Mouse (Mus musculus): ENCODE data around the gene Map3k9. TPM values are rescaled to one million over a fixed set of nuclear protein-coding genes. Genes with fewer than 3 reads are reported as not detected.

The Map3k9 gene
- polyA plus RNA-seq, 1 experiment from 2014 or later = 0.20 TPM

DNA sequence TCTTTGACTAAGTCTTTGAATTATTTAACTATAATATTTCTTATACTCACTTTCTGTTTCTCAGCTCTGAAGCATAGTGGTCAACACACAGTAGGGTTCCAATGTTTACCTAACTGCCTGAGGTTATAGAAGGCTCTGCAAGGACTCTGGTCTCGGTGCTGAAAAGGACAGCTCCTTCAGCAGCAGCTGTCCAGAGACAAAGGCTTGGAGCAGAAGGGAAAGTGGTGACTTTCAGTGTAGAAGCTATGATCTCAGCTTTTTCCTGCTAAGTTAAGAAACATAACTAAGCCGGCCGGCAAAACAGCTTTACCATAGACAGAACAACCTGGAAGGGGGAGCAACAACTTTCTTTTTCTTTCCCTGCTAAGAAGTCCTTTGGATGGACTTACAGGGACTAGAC lies 4.8 kb downstream of the Map3k9 start:
- ATAC-seq (replicated peaks; ENCODE audit: extremely low read depth, insufficient read depth, low FRiP score) = no peak
- Histone ChIP-seq H3K4me2 (ENCODE audit: low read depth, low read length) (no peak overlapping the region), H3K9ac (ENCODE audit: low read length) (no peak overlapping the region), H3K27ac (ENCODE audit: low read length) (no peak overlapping the region), H3K9me3 (replicated peaks; ENCODE audit: control insufficient read depth, low read length) (no peaks in the 10 kb centered on the region), H3K36me3 (ENCODE audit: control insufficient read depth, insufficient read depth) (no peaks in the 10 kb centered on the region), H3K4me3 (ENCODE audit: low read length) (no peak overlapping the region), H3K4me1 (ENCODE audit: control insufficient read depth, insufficient read depth, low read length) (peaks cover 5% of the 10 kb centered on the region), H3K27me3 (ENCODE audit: control insufficient read depth, insufficient read depth, low read length) (peaks cover 27% of the 10 kb centered on the region)
- 24% methylated on average over 3 of the region's 3 CpGs for WGBS

DNA sequence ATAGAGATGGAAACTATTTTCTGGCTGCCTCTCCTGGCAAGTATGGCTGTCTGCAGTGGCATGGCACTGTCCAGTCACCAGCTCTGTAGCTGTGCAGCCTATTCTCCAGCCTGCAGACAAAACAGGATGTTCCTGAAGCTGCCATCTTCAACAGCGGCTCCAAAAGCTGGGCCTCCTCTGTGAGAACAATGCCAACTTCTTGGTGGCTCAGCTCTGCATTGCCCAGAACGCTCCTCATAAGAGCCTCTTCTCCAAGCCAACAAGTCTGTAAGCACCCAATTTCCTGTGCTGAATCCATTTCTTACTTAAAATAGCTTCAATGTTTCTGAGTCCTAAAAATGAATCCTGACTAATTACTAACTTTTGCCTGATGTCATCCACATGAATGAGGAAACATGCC lies 5.3 kb downstream of the Map3k9 start:
- no peaks in the 10 kb centered on the region for H3K36me3 ChIP-seq (ENCODE audit: control insufficient read depth, insufficient read depth)
- no peak overlapping the region for H3K9ac ChIP-seq (ENCODE audit: low read length)
- 77% methylated on average over 2 of the region's 2 CpGs for WGBS
- ATAC-seq (replicated peaks; ENCODE audit: extremely low read depth, insufficient read depth, low FRiP score) = no peak
- H3K9me3 ChIP-seq (replicated peaks; ENCODE audit: control insufficient read depth, low read length) = no peaks in the 10 kb centered on the region
- peaks cover 5% of the 10 kb centered on the region for H3K4me1 ChIP-seq (ENCODE audit: control insufficient read depth, insufficient read depth, low read length)
- no peak overlapping the region for H3K27ac ChIP-seq (ENCODE audit: low read length)
- H3K27me3 ChIP-seq (ENCODE audit: control insufficient read depth, insufficient read depth, low read length) = peaks cover 25% of the 10 kb centered on the region
- H3K4me2 ChIP-seq (ENCODE audit: low read depth, low read length) = no peak overlapping the region
- no peak overlapping the region for H3K4me3 ChIP-seq (ENCODE audit: low read length)

DNA sequence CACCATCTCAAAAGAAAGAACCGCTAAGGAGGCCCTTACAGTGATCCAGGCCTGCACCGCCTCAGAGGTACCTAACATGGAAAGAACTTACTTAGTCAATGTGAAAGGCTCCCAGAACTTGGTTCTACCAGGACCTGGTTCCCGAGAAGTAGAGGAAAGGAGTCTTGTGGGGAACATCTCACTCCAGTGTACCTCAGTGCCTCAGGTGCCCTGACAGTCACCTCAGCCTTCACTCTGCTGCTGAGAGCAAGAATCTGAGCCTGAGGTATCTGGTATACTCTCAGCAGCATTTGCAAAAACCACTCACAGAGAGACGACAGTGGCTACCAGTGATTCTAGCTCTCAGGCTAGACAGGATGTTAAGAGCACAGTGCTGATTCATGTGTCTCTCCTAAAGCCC lies 6.8 kb downstream of the Map3k9 start:
- Histone ChIP-seq H3K4me1 (ENCODE audit: control insufficient read depth, insufficient read depth, low read length) (no peaks in the 10 kb centered on the region), H3K27me3 (ENCODE audit: control insufficient read depth, insufficient read depth, low read length) (peaks cover 12% of the 10 kb centered on the region), H3K9me3 (replicated peaks; ENCODE audit: control insufficient read depth, low read length) (no peaks in the 10 kb centered on the region), H3K4me2 (ENCODE audit: low read depth, low read length) (no peak overlapping the region), H3K27ac (ENCODE audit: low read length) (no peak overlapping the region), H3K9ac (ENCODE audit: low read length) (no peak overlapping the region), H3K36me3 (ENCODE audit: control insufficient read depth, insufficient read depth) (no peaks in the 10 kb centered on the region), H3K4me3 (ENCODE audit: low read length) (no peak overlapping the region)
- 74% methylated on average over 4 of the region's 4 CpGs for WGBS
- no peak for ATAC-seq (replicated peaks; ENCODE audit: extremely low read depth, insufficient read depth, low FRiP score)

GRCm38 (mm10) chr12:81769458-81769857 lies 11.5 kb downstream of the Map3k9 start:
- H3K27ac ChIP-seq (ENCODE audit: low read length) = no peak overlapping the region
- H3K4me3 ChIP-seq (ENCODE audit: low read length) = no peak overlapping the region
- no peak for ATAC-seq (replicated peaks; ENCODE audit: extremely low read depth, insufficient read depth, low FRiP score)
- no peaks in the 10 kb centered on the region for H3K27me3 ChIP-seq (ENCODE audit: control insufficient read depth, insufficient read depth, low read length)
- H3K4me2 ChIP-seq (ENCODE audit: low read depth, low read length) = no peak overlapping the region
- no peak overlapping the region for H3K9ac ChIP-seq (ENCODE audit: low read length)
- 79% methylated on average over 4 of the region's 4 CpGs for WGBS
- H3K4me1 ChIP-seq (ENCODE audit: control insufficient read depth, insufficient read depth, low read length) = no peaks in the 10 kb centered on the region
- H3K9me3 ChIP-seq (replicated peaks; ENCODE audit: control insufficient read depth, low read length) = no peaks in the 10 kb centered on the region
- no peaks in the 10 kb centered on the region for H3K36me3 ChIP-seq (ENCODE audit: control insufficient read depth, insufficient read depth)

GRCm38 (mm10) chr12:81765386-81765785 lies 15.6 kb downstream of the Map3k9 start:
- Histone ChIP-seq H3K27me3 (ENCODE audit: control insufficient read depth, insufficient read depth, low read length) (no peaks in the 10 kb centered on the region), H3K4me3 (ENCODE audit: low read length) (no peak overlapping the region), H3K4me2 (ENCODE audit: low read depth, low read length) (no peak overlapping the region), H3K27ac (ENCODE audit: low read length) (no peak overlapping the region), H3K9ac (ENCODE audit: low read length) (no peak overlapping the region), H3K36me3 (ENCODE audit: control insufficient read depth, insufficient read depth) (no peaks in the 10 kb centered on the region), H3K9me3 (replicated peaks; ENCODE audit: control insufficient read depth, low read length) (no peaks in the 10 kb centered on the region), H3K4me1 (ENCODE audit: control insufficient read depth, insufficient read depth, low read length) (no peaks in the 10 kb centered on the region)
- no peak for ATAC-seq (replicated peaks; ENCODE audit: extremely low read depth, insufficient read depth, low FRiP score)
- WGBS = 77% methylated on average over 6 of the region's 6 CpGs

DNA sequence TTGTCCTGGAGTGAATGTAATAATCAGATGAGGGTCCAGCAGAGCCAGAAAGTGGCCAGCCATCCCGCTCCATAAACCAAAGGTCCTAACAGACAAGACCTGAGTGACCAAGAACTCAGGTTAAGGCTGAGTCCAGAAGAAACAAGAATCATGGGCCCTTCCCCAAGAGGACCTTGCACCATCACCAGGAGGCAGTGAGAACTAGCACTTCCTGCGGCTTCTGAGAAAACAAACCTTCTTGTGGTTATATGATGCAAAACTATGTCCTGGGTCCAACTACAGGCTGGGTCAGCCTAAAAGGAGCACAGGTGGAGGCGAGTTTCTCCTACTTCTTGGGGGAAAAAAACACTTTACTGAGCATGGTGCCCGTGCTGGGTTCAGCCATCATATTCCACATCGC lies 16.6 kb downstream of the Map3k9 start:
- no peaks in the 10 kb centered on the region for H3K27me3 ChIP-seq (ENCODE audit: control insufficient read depth, insufficient read depth, low read length)
- no peak overlapping the region for H3K9ac ChIP-seq (ENCODE audit: low read length)
- 82% methylated on average over 5 of the region's 5 CpGs for WGBS
- no peaks in the 10 kb centered on the region for H3K4me1 ChIP-seq (ENCODE audit: control insufficient read depth, insufficient read depth, low read length)
- no peak for ATAC-seq (replicated peaks; ENCODE audit: extremely low read depth, insufficient read depth, low FRiP score)
- no peak overlapping the region for H3K27ac ChIP-seq (ENCODE audit: low read length)
- no peak overlapping the region for H3K4me3 ChIP-seq (ENCODE audit: low read length)
- no peaks in the 10 kb centered on the region for H3K9me3 ChIP-seq (replicated peaks; ENCODE audit: control insufficient read depth, low read length)
- H3K36me3 ChIP-seq (ENCODE audit: control insufficient read depth, insufficient read depth) = no peaks in the 10 kb centered on the region
- no peak overlapping the region for H3K4me2 ChIP-seq (ENCODE audit: low read depth, low read length)

GRCm38 (mm10) chr12:81754651-81755050 lies 26.3 kb downstream of the Map3k9 start:
- H3K4me2 ChIP-seq (ENCODE audit: low read depth, low read length) = no peak overlapping the region
- no peak overlapping the region for H3K27ac ChIP-seq (ENCODE audit: low read length)
- no peak overlapping the region for H3K9ac ChIP-seq (ENCODE audit: low read length)
- ATAC-seq (replicated peaks; ENCODE audit: extremely low read depth, insufficient read depth, low FRiP score) = no peak; the same call in 1 of the 2 replicates
- WGBS = 54% methylated on average over 7 of the region's 7 CpGs
- no peaks in the 10 kb centered on the region for H3K4me1 ChIP-seq (ENCODE audit: control insufficient read depth, insufficient read depth, low read length)
- H3K27me3 ChIP-seq (ENCODE audit: control insufficient read depth, insufficient read depth, low read length) = no peaks in the 10 kb centered on the region
- H3K4me3 ChIP-seq (ENCODE audit: low read length) = no peak overlapping the region
- no peaks in the 10 kb centered on the region for H3K9me3 ChIP-seq (replicated peaks; ENCODE audit: control insufficient read depth, low read length)
- no peaks in the 10 kb centered on the region for H3K36me3 ChIP-seq (ENCODE audit: control insufficient read depth, insufficient read depth)

- H3K27me3 ChIP-seq (ENCODE audit: control insufficient read depth, insufficient read depth, low read length) = no peaks in the 10 kb centered on the region
- H3K4me1 ChIP-seq (ENCODE audit: control insufficient read depth, insufficient read depth, low read length) = no peaks in the 10 kb centered on the region
- no peak overlapping the region for H3K4me2 ChIP-seq (ENCODE audit: low read depth, low read length)
- no peaks in the 10 kb centered on the region for H3K9me3 ChIP-seq (replicated peaks; ENCODE audit: control insufficient read depth, low read length)
- H3K27ac ChIP-seq (ENCODE audit: low read length) = no peak overlapping the region
- H3K4me3 ChIP-seq (ENCODE audit: low read length) = no peak overlapping the region
- no peak overlapping the region for H3K9ac ChIP-seq (ENCODE audit: low read length)
- 61% methylated on average over 4 of the region's 4 CpGs for WGBS
- no peak for ATAC-seq (replicated peaks; ENCODE audit: extremely low read depth, insufficient read depth, low FRiP score)
- no peaks in the 10 kb centered on the region for H3K36me3 ChIP-seq (ENCODE audit: control insufficient read depth, insufficient read depth)
Measured at GRCm38 (mm10) chr12:81751116-81751515, 29.9 kb downstream of the Map3k9 start.

DNA sequence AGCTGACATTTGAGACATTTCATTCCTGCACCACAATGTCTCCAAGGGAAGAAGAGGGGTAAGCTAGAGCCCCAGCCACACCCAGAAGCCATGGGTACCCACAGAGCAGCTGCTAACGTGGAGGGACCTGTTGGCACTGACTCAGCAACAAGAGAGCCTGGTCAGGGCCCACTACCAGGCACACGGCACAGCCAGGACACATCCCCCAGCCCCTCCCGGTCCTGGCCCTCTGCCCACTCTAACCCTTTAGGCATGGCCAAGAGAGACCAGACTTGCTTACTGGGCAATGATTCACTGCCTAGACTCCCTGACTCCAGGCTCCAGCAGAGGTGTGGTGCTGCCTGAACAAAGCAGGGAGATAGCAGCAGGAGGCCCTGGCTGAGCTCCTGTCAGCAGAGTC lies 32.1 kb downstream of the Map3k9 start:
- 38% methylated on average over 3 of the region's 3 CpGs for WGBS
- Histone ChIP-seq H3K36me3 (ENCODE audit: control insufficient read depth, insufficient read depth) (no peaks in the 10 kb centered on the region), H3K4me3 (ENCODE audit: low read length) (no peak overlapping the region), H3K9ac (ENCODE audit: low read length) (no peak overlapping the region), H3K27me3 (ENCODE audit: control insufficient read depth, insufficient read depth, low read length) (no peaks in the 10 kb centered on the region), H3K4me1 (ENCODE audit: control insufficient read depth, insufficient read depth, low read length) (no peaks in the 10 kb centered on the region), H3K27ac (ENCODE audit: low read length) (no peak overlapping the region), H3K9me3 (replicated peaks; ENCODE audit: control insufficient read depth, low read length) (no peaks in the 10 kb centered on the region), H3K4me2 (ENCODE audit: low read depth, low read length) (no peak overlapping the region)
- no peak for ATAC-seq (replicated peaks; ENCODE audit: extremely low read depth, insufficient read depth, low FRiP score)

Data from heart, embryonic 16.5 days (tissue).